Mouse (Mus musculus): ENCODE results near the gene Ctnnbl1. TPM values are rescaled to one million over a fixed set of nuclear protein-coding genes. Genes with fewer than 3 reads are reported as not detected.

The Ctnnbl1 gene
- polyA plus RNA-seq, 1 experiment = 27.0 TPM

DNA sequence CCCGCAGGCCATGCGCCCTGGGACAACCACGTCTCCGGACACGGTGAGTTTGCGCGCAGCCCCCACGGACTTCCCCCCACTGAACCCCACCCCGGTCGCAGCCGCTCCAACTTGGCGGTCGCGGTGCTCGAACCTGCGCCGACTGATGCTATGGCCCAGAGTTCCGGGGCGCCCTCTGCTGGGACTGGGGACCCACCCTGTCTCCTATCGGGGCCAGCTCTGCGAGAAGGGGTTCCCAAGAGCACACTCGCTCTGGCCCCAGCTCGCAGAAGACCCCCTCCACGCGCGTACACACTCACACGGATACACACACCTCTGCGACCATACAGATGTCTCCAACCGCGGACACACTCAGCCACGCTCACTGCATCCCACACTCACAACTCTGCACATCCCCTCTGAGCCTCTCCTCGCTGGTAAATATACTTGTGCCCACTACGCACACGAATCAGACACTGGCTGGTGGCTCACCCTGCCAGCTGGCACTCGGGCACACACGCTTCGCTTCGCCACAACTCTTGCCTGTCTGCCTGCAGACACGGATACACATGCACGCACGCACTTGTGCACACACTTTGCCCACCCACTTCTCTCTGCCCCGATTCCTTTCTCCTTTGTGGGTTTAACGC is 177.8 kb downstream of the Ctnnbl1 start:
- DNase-seq = no peak
- WGBS = 43% methylated on average over 43 of the region's 43 CpGs
- TF ChIP-seq POLR2A (IDR thresholded peaks at IDR 0.05; ENCODE audit: borderline replicate concordance, extremely low read depth, low read depth, low read length) (no peak), CTCF (IDR thresholded peaks at IDR 0.05; ENCODE audit: insufficient read depth, low read length) (no peak)
- Histone ChIP-seq H3K4me1 (ENCODE audit: control insufficient read depth, insufficient read depth, low read length) (no peaks in the 10 kb centered on the region), H3K4me3 (replicated peaks; ENCODE audit: extremely low read depth, low read depth, low read length) (no peak overlapping the region)

- DNase-seq = no peak
- 10% methylated on average over 10 of the region's 10 CpGs for WGBS
- TF ChIP-seq POLR2A (IDR thresholded peaks at IDR 0.05; ENCODE audit: borderline replicate concordance, extremely low read depth, low read depth, low read length) (no peak), CTCF (IDR thresholded peaks at IDR 0.05; ENCODE audit: insufficient read depth, low read length) (no peak)
These were observed 181.3 kb downstream of the Ctnnbl1 start for GRCm38 (mm10) chr2:157918529-157918928.

GRCm38 (mm10) chr2:157921551-157921950 is 184.3 kb downstream of the Ctnnbl1 start:
- WGBS = 59% methylated on average over 7 of the region's 7 CpGs
- no peak for DNase-seq
- no peaks in the 10 kb centered on the region for H3K4me1 ChIP-seq (ENCODE audit: control insufficient read depth, insufficient read depth, low read length)
- H3K4me3 ChIP-seq (replicated peaks; ENCODE audit: extremely low read depth, low read depth, low read length) = no peak overlapping the region
- TF ChIP-seq CTCF (IDR thresholded peaks at IDR 0.05; ENCODE audit: insufficient read depth, low read length) (no peak), POLR2A (IDR thresholded peaks at IDR 0.05; ENCODE audit: borderline replicate concordance, extremely low read depth, low read depth, low read length) (no peak)

More at GRCm38 (mm10) chr2:157918529-157918928, 181.3 kb downstream of the Ctnnbl1 start:
- H3K4me1 ChIP-seq (ENCODE audit: control insufficient read depth, insufficient read depth, low read length) = no peaks in the 10 kb centered on the region
- H3K4me3 ChIP-seq (replicated peaks; ENCODE audit: extremely low read depth, low read depth, low read length) = no peak overlapping the region

- WGBS = 8% methylated on average over 7 of the region's 7 CpGs
- no peak overlapping the region for H3K4me3 ChIP-seq (replicated peaks; ENCODE audit: extremely low read depth, low read depth, low read length)
- H3K4me1 ChIP-seq (ENCODE audit: control insufficient read depth, insufficient read depth, low read length) = no peaks in the 10 kb centered on the region
- no peak for TF ChIP-seq POLR2A (IDR thresholded peaks at IDR 0.05; ENCODE audit: borderline replicate concordance, extremely low read depth, low read depth, low read length)
- no peak for TF ChIP-seq CTCF (IDR thresholded peaks at IDR 0.05; ENCODE audit: insufficient read depth, low read length)
- DNase-seq = no peak
These were observed 186.2 kb downstream of the Ctnnbl1 start for GRCm38 (mm10) chr2:157923406-157923805.

DNA sequence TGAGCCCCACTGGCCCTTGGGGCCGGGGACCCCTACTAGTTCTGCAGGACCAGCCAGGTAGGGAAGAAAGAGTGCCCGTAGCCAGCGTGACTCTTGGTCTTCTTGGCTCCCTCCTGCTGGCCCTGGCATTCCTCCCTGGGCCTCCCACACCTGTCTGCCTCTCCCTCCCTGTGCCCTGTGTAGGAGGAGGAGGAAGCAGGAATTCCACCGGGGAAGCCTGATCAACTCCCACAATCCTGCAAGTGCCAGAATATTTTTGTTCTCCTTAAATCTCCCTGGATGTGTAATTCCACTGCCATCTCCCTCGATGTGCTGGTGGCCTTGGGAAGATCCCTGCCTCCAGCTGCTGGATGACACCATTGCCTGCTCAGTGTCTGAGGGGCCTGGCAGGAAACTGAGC is 187.3 kb downstream of the Ctnnbl1 start:
- Histone ChIP-seq H3K4me3 (replicated peaks; ENCODE audit: extremely low read depth, low read depth, low read length) (no peak overlapping the region), H3K4me1 (ENCODE audit: control insufficient read depth, insufficient read depth, low read length) (no peaks in the 10 kb centered on the region)
- TF ChIP-seq POLR2A (IDR thresholded peaks at IDR 0.05; ENCODE audit: borderline replicate concordance, extremely low read depth, low read depth, low read length) = no peak
- DNase-seq = no peak
- 52% methylated on average over 5 of the region's 5 CpGs for WGBS

- no peak for DNase-seq
- 57% methylated on average over 7 of the region's 7 CpGs for WGBS
- TF ChIP-seq CTCF (IDR thresholded peaks at IDR 0.05; ENCODE audit: insufficient read depth, low read length) (no peak), POLR2A (IDR thresholded peaks at IDR 0.05; ENCODE audit: borderline replicate concordance, extremely low read depth, low read depth, low read length) (no peak)
- Histone ChIP-seq H3K4me3 (replicated peaks; ENCODE audit: extremely low read depth, low read depth, low read length) (no peak overlapping the region), H3K4me1 (ENCODE audit: control insufficient read depth, insufficient read depth, low read length) (no peaks in the 10 kb centered on the region)
These were observed 189.3 kb downstream of the Ctnnbl1 start for GRCm38 (mm10) chr2:157926502-157926901.

DNA sequence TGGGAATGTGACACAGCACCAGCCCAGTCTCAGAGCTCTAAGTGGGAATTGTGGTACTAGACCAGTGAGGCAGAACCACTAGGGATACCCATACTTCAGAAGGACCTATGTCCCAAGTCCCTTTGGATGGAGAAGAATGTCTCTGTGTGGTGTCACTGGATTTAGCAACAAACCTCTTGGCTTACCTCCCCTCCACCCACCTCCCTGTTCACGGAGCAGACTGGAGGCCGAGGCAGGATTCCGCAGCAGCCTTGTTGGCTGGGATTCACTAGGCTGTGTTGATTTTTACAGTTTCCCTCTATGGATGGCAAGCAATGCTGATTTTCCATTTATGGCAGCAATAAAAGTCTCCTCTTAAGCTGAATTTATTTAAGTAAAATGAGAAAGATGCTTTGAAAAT is 189.7 kb downstream of the Ctnnbl1 start:
- no peak for TF ChIP-seq POLR2A (IDR thresholded peaks at IDR 0.05; ENCODE audit: borderline replicate concordance, extremely low read depth, low read depth, low read length)
- no peak for TF ChIP-seq CTCF (IDR thresholded peaks at IDR 0.05; ENCODE audit: insufficient read depth, low read length)
- H3K4me3 ChIP-seq (replicated peaks; ENCODE audit: extremely low read depth, low read depth, low read length) = no peak overlapping the region
- no peaks in the 10 kb centered on the region for H3K4me1 ChIP-seq (ENCODE audit: control insufficient read depth, insufficient read depth, low read length)
- DNase-seq = no peak
- 73% methylated on average over 3 of the region's 3 CpGs for WGBS

GRCm38 (mm10) chr2:157927397-157927796 is 190.2 kb downstream of the Ctnnbl1 start:
- Histone ChIP-seq H3K4me3 (replicated peaks; ENCODE audit: extremely low read depth, low read depth, low read length) (no peak overlapping the region), H3K4me1 (ENCODE audit: control insufficient read depth, insufficient read depth, low read length) (no peaks in the 10 kb centered on the region)
- no peak for TF ChIP-seq POLR2A (IDR thresholded peaks at IDR 0.05; ENCODE audit: borderline replicate concordance, extremely low read depth, low read depth, low read length)
- no peak for TF ChIP-seq CTCF (IDR thresholded peaks at IDR 0.05; ENCODE audit: insufficient read depth, low read length)
- no peak for DNase-seq
- WGBS = 59% methylated on average over 20 of the region's 20 CpGs

GRCm38 (mm10) chr2:157927815-157928214 is 190.6 kb downstream of the Ctnnbl1 start:
- no peak for DNase-seq
- Histone ChIP-seq H3K4me3 (replicated peaks; ENCODE audit: extremely low read depth, low read depth, low read length) (no peak overlapping the region), H3K4me1 (ENCODE audit: control insufficient read depth, insufficient read depth, low read length) (no peaks in the 10 kb centered on the region)
- 5% methylated on average over 2 of the region's 2 CpGs for WGBS
- TF ChIP-seq CTCF (IDR thresholded peaks at IDR 0.05; ENCODE audit: insufficient read depth, low read length) (no peak), POLR2A (IDR thresholded peaks at IDR 0.05; ENCODE audit: borderline replicate concordance, extremely low read depth, low read depth, low read length) (no peak)

- no peak for TF ChIP-seq POLR2A (IDR thresholded peaks at IDR 0.05; ENCODE audit: borderline replicate concordance, extremely low read depth, low read depth, low read length)
- no peak for TF ChIP-seq CTCF (IDR thresholded peaks at IDR 0.05; ENCODE audit: insufficient read depth, low read length)
- 59% methylated on average over 4 of the region's 4 CpGs for WGBS
- no peaks in the 10 kb centered on the region for H3K4me1 ChIP-seq (ENCODE audit: control insufficient read depth, insufficient read depth, low read length)
- no peak for DNase-seq
- H3K4me3 ChIP-seq (replicated peaks; ENCODE audit: extremely low read depth, low read depth, low read length) = no peak overlapping the region
These were observed 195.5 kb downstream of the Ctnnbl1 start for GRCm38 (mm10) chr2:157932655-157933054.

Data from lung, adult 2 months (tissue).